Mouse (Mus musculus) heart, postnatal 0 days (tissue): ENCODE data around the gene Zbtb5. TPM values are rescaled to one million over a fixed set of nuclear protein-coding genes. Genes with fewer than 3 reads are reported as not detected.

Experiments used
- ATAC-seq: fragments of 200-750 bp; cut with Nextera tagmentation; 2 replicates; pipeline ENCODE4 v1.8.0; 2017; ENCODE audit warnings: low read depth, moderate number of reproducible peaks, moderate library complexity; ENCODE audit not compliant: insufficient read depth
- DNase-seq: peaks from one replicate; pipeline ENCODE4 v3.0.0-alpha.2; 2016; ENCODE audit warnings: low spot score
- H3K27ac ChIP-seq: fragments of 300-500 bp; sonication (generic); 2 replicates; pipeline ENCODE4 v1.5.1; 2014; ENCODE audit warnings: low read depth, mild to moderate bottlenecking
- H3K27me3 ChIP-seq: fragments of 300-500 bp; sonication (generic); 2 replicates; pipeline ENCODE4 v1.6.1; 2014; ENCODE audit warnings: low read length, mixed read lengths; ENCODE audit not compliant: control insufficient read depth, insufficient read depth
- H3K36me3 ChIP-seq: fragments of 300-500 bp; sonication (generic); replicated peaks from 2 replicates; pipeline ENCODE4 v1.6.1; 2014; ENCODE audit warnings: low read length, mixed read lengths; ENCODE audit not compliant: control insufficient read depth, insufficient read depth
- H3K4me1 ChIP-seq: fragments of 300-500 bp; sonication (generic); 2 replicates; pipeline ENCODE4 v1.6.1; 2014; ENCODE audit warnings: antibody characterized with exemption; ENCODE audit not compliant: control insufficient read depth, insufficient read depth
- H3K4me2 ChIP-seq: fragments of 300-500 bp; sonication (generic); 2 replicates; pipeline ENCODE4 v1.6.1; 2014; ENCODE audit warnings: low read depth, mild to moderate bottlenecking, low read length, moderate library complexity
- H3K4me3 ChIP-seq: fragments of 300-500 bp; sonication (generic); 2 replicates; pipeline ENCODE4 v1.5.1; 2014; ENCODE audit warnings: low read depth, low read length
- H3K9ac ChIP-seq: fragments of 300-500 bp; sonication (generic); replicated peaks from 2 replicates; pipeline ENCODE4 v1.6.1; 2014; ENCODE audit warnings: low read depth, low read length, mixed read lengths
- H3K9me3 ChIP-seq: fragments of 300-500 bp; sonication (generic); replicated peaks from 2 replicates; pipeline ENCODE4 v1.6.1; 2016; ENCODE audit warnings: low read length; ENCODE audit not compliant: control insufficient read depth
- CTCF ChIP-seq: IDR thresholded peaks from 2 replicates; pipeline ENCODE4 v1.5.1; 2016; ENCODE audit warnings: antibody characterized with exemption, control low read depth, low read depth
- EP300 ChIP-seq: IDR thresholded peaks from 2 replicates; pipeline ENCODE4 v1.6.1; 2016; ENCODE audit warnings: antibody characterized with exemption, low read depth
- WGBS: fragments of 180-500 bp; shearing (Covaris S2); extraction: QIAGEN DNeasy Blood & Tissue Kit; methylation state at CpG from one replicate; pipeline ENCODE4 v1.1.7; 2014; 5-methylcytosine and 5-hydroxymethylcytosine counted together
- polyA plus RNA-seq: library from polyadenylated mRNA; unstranded; fragments of >200 nt; fragmentation: Nextera tagmentation; extraction: Ambion mirVana; gene quantifications from 2 replicates; pipeline ENCODE4 v1.2.1, GENCODE M21; 2015
- total RNA-seq: library from RNA; depleted of rRNA; stranded (reverse); fragments of >200 nt; gene quantifications from 2 replicates; pipeline ENCODE4 v1.2.3, GENCODE M21; 2014; ENCODE audit warnings: low replicate concordance; rRNA removed

Gene Zbtb5
- total and polyA plus RNA-seq, 2 experiments from 2014 or later: 8.9 to 20.3 TPM

DNA sequence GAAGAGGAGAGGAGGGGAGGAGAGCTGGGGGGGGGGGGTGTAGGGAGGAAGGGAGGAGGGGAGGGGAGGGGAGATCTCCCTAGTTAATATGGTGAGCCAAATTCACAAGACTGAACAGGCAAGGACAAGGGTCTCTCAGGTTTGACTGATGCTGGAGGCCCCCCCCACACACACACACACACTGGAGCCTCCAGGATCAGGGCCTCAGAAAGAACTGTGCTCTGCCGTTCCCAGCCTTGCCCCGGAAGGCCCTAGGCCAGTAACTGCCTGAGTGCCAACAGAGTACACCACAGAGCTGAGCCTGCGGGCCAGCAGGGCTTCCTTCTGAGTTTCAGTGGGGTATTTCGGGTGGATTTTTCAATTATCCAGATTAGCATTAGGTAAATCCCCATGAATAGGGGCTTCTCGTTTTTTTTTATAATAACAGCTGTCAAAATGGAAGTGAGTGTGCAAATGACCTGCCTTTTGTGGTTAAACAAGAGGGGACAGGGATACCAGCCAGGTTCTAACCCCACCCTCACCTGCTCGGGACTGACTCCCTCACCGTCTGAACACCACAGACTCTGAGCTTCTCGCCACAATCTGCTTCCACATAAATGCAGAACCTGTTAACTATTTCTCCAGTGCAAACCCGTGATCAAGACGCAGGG is 67.7 kb downstream of the Zbtb5 start:
- ATAC-seq (no peak), DNase-seq (no peak)
- Histone ChIP-seq H3K27me3 (no peaks in the 10 kb centered on the region), H3K27ac (no peak overlapping the region), H3K36me3 (no peaks in the 10 kb centered on the region), H3K4me1 (no peaks in the 10 kb centered on the region), H3K4me2 (no peak overlapping the region), H3K4me3 (no peak overlapping the region), H3K9ac (no peak overlapping the region), H3K9me3 (no peaks in the 10 kb centered on the region)
- TF ChIP-seq EP300 (no peak), CTCF (no peak)
- WGBS: 73% methylated on average over 10 of the region's 10 CpGs

DNA sequence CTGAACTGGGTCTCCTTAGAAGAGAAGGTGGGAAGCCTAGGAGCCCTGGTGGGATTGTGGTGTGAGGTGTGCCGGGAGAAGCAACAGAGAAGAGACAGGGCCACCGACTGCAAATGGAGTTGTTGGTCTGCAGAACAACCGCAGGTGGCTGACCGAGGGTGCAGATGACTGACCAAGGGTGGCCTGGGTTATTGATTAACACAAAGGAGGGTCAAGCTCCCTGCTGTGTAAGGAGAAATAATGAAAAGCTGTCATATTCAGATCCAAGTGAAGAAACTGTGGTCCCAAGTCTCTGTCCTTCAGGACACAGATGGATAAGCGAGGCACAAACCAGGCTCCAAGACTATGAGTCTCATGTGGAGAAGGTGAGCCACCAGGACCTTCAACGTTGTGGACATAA is 68.7 kb downstream of the Zbtb5 start:
- 72% methylated on average over 6 of the region's 6 CpGs for WGBS
- H3K4me1 ChIP-seq: no peaks in the 10 kb centered on the region
- no peak overlapping the region for H3K9ac ChIP-seq
- no peaks in the 10 kb centered on the region for H3K9me3 ChIP-seq
- DNase-seq (no peak), ATAC-seq (no peak)
- no peaks in the 10 kb centered on the region for H3K27me3 ChIP-seq
- no peak for TF ChIP-seq EP300
- TF ChIP-seq CTCF: no peak
- H3K4me3 ChIP-seq: no peak overlapping the region
- H3K36me3 ChIP-seq: no peaks in the 10 kb centered on the region
- no peak overlapping the region for H3K27ac ChIP-seq
- H3K4me2 ChIP-seq: no peak overlapping the region

DNA sequence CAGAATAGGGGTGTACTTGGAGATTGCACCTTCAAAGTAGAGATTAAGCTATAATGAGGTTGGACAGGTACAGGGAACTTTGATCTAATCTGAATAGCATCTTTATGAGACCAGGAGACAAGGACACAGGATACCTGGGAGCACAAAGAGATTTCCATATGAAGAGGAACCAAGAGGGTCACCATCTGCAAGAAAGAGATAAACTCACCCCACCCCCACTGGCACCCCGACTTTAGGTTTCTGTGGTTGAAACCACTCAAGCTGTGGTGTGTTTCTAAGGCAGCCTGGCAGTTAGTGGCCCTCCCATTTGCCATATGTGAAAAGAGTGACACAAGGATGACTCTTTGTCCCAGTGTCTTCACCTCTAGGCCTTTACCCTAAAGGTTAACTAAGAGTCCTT is 70.0 kb downstream of the Zbtb5 start:
- Histone ChIP-seq H3K4me1 (no peaks in the 10 kb centered on the region), H3K27ac (no peak overlapping the region), H3K4me2 (no peak overlapping the region), H3K9me3 (no peaks in the 10 kb centered on the region), H3K9ac (no peak overlapping the region), H3K27me3 (no peaks in the 10 kb centered on the region), H3K36me3 (no peaks in the 10 kb centered on the region), H3K4me3 (no peak overlapping the region)
- DNase-seq (no peak), ATAC-seq (no peak)
- 77% methylated on average over 1 of the region's 1 CpGs for WGBS
- TF ChIP-seq CTCF (no peak), EP300 (no peak)

Other genes with a start within 250 kb of the Zbtb5 start
- gene Grhpr, start 31.0 kb downstream of the Zbtb5 start, total RNA-seq: 88.4 and 147 TPM in 2 replicates
- gene Grhpr, start 31.0 kb downstream of the Zbtb5 start, polyA plus RNA-seq: 103 and 108 TPM in 2 replicates
- 37.4 and 46.7 TPM in 2 replicates for gene Polr1e, start 6.2 kb upstream of the Zbtb5 start, total RNA-seq
- 71.2 and 77.5 TPM in 2 replicates for gene Polr1e, start 6.2 kb upstream of the Zbtb5 start, polyA plus RNA-seq
- 23.0 and 30.7 TPM in 2 replicates for gene Fbxo10, start 72.2 kb upstream of the Zbtb5 start, total RNA-seq
- 11.1 and 11.9 TPM in 2 replicates for gene Fbxo10, start 72.2 kb upstream of the Zbtb5 start, polyA plus RNA-seq
- 231 and 353 TPM in 2 replicates for gene Tomm5, start 95.7 kb upstream of the Zbtb5 start, total RNA-seq
- 305 and 324 TPM in 2 replicates for gene Tomm5, start 95.7 kb upstream of the Zbtb5 start, polyA plus RNA-seq
- 1.8 and 4.4 TPM in 2 replicates for gene Frmpd1, start 172.5 kb upstream of the Zbtb5 start, total RNA-seq
- 0.90 and 1.1 TPM in 2 replicates for gene Frmpd1, start 172.5 kb upstream of the Zbtb5 start, polyA plus RNA-seq